Mouse (Mus musculus) heart, adult 2 months (tissue): Measurements from ENCODE around the gene Mapk11. TPM values are rescaled to one million over a fixed set of nuclear protein-coding genes. Genes with fewer than 3 reads are reported as not detected.

Experiments used
- DNase-seq, 2 experiments: peaks; one replicate each; pipeline ENCODE4 v3.0.0; 2021
- H3K27ac ChIP-seq: fragments of 200-600 bp; 2 replicates; pipeline ENCODE4 v1.8.1; 2022
- H3K27me3 ChIP-seq: fragments of 200-500 bp; 2 replicates; pipeline ENCODE4 v1.6.1; 2012; ENCODE audit warnings: mild to moderate bottlenecking, low read length, inconsistent platforms, mixed read lengths; ENCODE audit not compliant: control insufficient read depth, insufficient read depth
- H3K36me3 ChIP-seq: fragments of 200-500 bp; 2 replicates; pipeline ENCODE4 v1.6.1; 2012; ENCODE audit warnings: low read length, inconsistent platforms; ENCODE audit not compliant: control insufficient read depth, insufficient read depth
- H3K4me1 ChIP-seq: fragments of 200-500 bp; 2 replicates; pipeline ENCODE4 v1.6.1; 2011; ENCODE audit warnings: low read length; ENCODE audit not compliant: control insufficient read depth, insufficient read depth
- H3K4me3 ChIP-seq: fragments of 200-600 bp; 2 replicates; pipeline ENCODE4 v1.8.1; 2022
- H3K79me2 ChIP-seq: fragments of 200-500 bp; replicated peaks from 2 replicates; pipeline ENCODE4 v1.6.1; 2012; ENCODE audit warnings: mild to moderate bottlenecking, inconsistent platforms, low read length, moderate library complexity, mixed read lengths; ENCODE audit not compliant: control insufficient read depth, insufficient read depth
- H3K9ac ChIP-seq: fragments of 200-500 bp; 2 replicates; pipeline ENCODE4 v1.6.1; 2012; ENCODE audit warnings: low read depth, mild to moderate bottlenecking, control low read depth, inconsistent platforms, low read length, mixed read lengths
- CTCF ChIP-seq: fragments of 200-600 bp; IDR thresholded peaks from 2 replicates; pipeline ENCODE4 v1.8.1; 2022; ENCODE audit warnings: antibody characterized with exemption, mild to moderate bottlenecking, moderate library complexity
- EP300 ChIP-seq: fragments of 200-500 bp; IDR thresholded peaks from 2 replicates; pipeline ENCODE4 v1.6.1; 2011; ENCODE audit warnings: low read depth, low read length, control low read depth; ENCODE audit not compliant: insufficient read depth
- POLR2A ChIP-seq: fragments of 200-500 bp; IDR thresholded peaks from 2 replicates; pipeline ENCODE4 v1.6.1; 2011; ENCODE audit warnings: mild to moderate bottlenecking, low read depth, low read length, control low read depth; ENCODE audit not compliant: insufficient read depth
- WGBS: fragments of 180-500 bp; shearing (Covaris S2); methylation state at CpG from one replicate; pipeline ENCODE4 v1.1.7; 2018; 5-methylcytosine and 5-hydroxymethylcytosine counted together
- intact Hi-C: fragments of 180-260 bp; cut with DNase I; formaldehyde crosslinking; loops from one replicate; pipeline ENCODE4 v1.15.1; 2025
- polyA plus RNA-seq: library from polyadenylated mRNA; depleted of rRNA; stranded (reverse); fragments of >200 nt; gene quantifications from 2 replicates; pipeline ENCODE4 v1.2.3, GENCODE M21; 2012
- total RNA-seq, 2 experiments: library from RNA; stranded (reverse); gene quantifications; 2 replicates each; pipeline ENCODE4 v1.2.3; 2021

The Mapk11 gene
- total and polyA plus RNA-seq, 3 experiments: 1.9 to 4.7 (median 2.0) TPM

DNA sequence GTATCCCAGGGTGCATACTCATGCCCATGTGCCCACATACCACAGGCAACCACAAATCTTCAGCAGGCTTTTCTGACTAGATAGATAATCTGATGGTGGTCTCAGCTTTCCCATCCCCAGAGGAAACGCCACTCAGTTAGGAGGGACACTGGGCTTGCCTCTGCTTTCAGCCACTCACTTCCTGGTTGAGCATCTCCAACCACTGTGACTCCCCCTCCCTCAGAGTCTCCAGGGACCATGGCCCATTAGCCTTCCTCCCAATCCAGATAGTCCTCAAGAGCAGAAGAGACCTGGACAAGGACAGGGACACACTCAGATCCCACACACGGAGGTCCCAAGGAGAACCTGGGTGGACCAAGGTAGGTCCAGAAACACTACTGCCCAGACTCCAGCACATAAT is 6.3 kb downstream of the Mapk11 start:
- intact Hi-C loops: loop anchor here (10.0 kb wide), 1 partner anchor 232 kb away; the partner anchor contains the start of genes Odf3b, Sco2 and Tymp
- Histone ChIP-seq H3K36me3 (no peaks in the 10 kb centered on the region), H3K9ac (no peak overlapping the region), H3K27ac (no peak overlapping the region), H3K27me3 (no peaks in the 10 kb centered on the region), H3K79me2 (no peaks in the 10 kb centered on the region), H3K4me3 (no peak overlapping the region), H3K4me1 (peaks cover 21% of the 10 kb centered on the region)
- WGBS: 69% methylated on average over 2 of the region's 2 CpGs
- no peak for DNase-seq
- TF ChIP-seq POLR2A (no peak), EP300 (no peak), CTCF (no peak)

GRCm38 (mm10) chr15:89141905-89142304 is 7.5 kb downstream of the Mapk11 start:
- intact Hi-C loops: loop anchor here (2.0 to 10.0 kb wide), 2 partner anchors 19 to 233 kb away; partner anchors contain the start of genes Odf3b, Sco2, Tubgcp6 and Tymp
- H3K9ac ChIP-seq: no peak overlapping the region
- no peaks in the 10 kb centered on the region for H3K27me3 ChIP-seq
- WGBS: 13% methylated on average over 4 of the region's 4 CpGs
- no peaks in the 10 kb centered on the region for H3K36me3 ChIP-seq
- TF ChIP-seq CTCF: no peak
- no peak for TF ChIP-seq EP300
- TF ChIP-seq POLR2A: peak; percentile 37; the same call in 1 of the 2 replicates
- no peak for DNase-seq
- no peak overlapping the region for H3K4me3 ChIP-seq
- peak overlapping the region; percentile 50; the same call in 1 of the 2 replicates for H3K27ac ChIP-seq
- peaks cover 19% of the 10 kb centered on the region for H3K4me1 ChIP-seq
- no peaks in the 10 kb centered on the region for H3K79me2 ChIP-seq

DNA sequence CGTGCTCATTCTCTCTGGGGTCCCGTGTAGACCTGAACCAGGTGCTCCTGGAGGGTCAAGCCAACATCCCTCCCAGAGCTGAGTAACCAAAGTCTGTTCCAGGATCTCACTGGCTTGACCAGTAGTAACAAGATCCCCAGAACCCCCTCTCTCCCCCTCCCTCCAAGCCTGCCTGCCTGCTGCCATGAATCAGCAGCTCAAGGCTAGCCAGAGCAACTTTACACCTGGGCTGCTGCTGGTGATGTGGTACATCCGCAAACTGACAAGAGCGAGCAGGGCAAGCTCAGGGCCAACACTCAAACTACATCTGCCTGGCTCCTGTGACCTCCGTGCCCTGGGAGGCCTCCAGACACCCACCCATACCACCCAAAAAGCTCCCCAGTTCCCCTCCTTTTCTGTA is 8.0 kb downstream of the Mapk11 start:
- 28% methylated on average over 5 of the region's 5 CpGs for WGBS
- Histone ChIP-seq H3K79me2 (no peaks in the 10 kb centered on the region), H3K4me3 (no peak overlapping the region), H3K9ac (no peak overlapping the region), H3K27ac (peak overlapping the region; percentile 91; the same call in 1 of the 2 replicates), H3K36me3 (no peaks in the 10 kb centered on the region), H3K4me1 (peaks cover 17% of the 10 kb centered on the region), H3K27me3 (no peaks in the 10 kb centered on the region)
- intact Hi-C loops: loop anchor here (2.0 to 10.0 kb wide), 2 partner anchors 19 to 233 kb away; partner anchors contain the start of genes Odf3b, Sco2, Tubgcp6 and Tymp
- DNase-seq: no peak
- no peak for TF ChIP-seq POLR2A
- TF ChIP-seq EP300: no peak
- no peak for TF ChIP-seq CTCF

- Histone ChIP-seq H3K4me3 (peak within 1 kb of the TSS; percentile 80), H3K79me2 (no peaks in the 10 kb centered on the region), H3K36me3 (no peaks in the 10 kb centered on the region), H3K9ac (peak within 1 kb of the TSS; percentile 95), H3K27ac (peak within 1 kb of the TSS; percentile 91), H3K4me1 (peaks cover 17% of the 10 kb centered on the region), H3K27me3 (no peaks in the 10 kb centered on the region)
- DNase-seq: peak in 1 of 2 experiments; percentile 86
- WGBS: 2% methylated on average over 21 of the region's 21 CpGs
- intact Hi-C loops: loop anchor here (2.0 to 10.0 kb wide), 2 partner anchors 18 to 234 kb away; partner anchors contain the start of genes Odf3b, Sco2, Tubgcp6 and Tymp
- TF ChIP-seq EP300: no peak
- TF ChIP-seq POLR2A: peak; percentile 50; the same call in 1 of the 2 replicates
Measured at GRCm38 (mm10) chr15:89140659-89141252, 8.7 kb downstream of the Mapk11 start, which contains the start of gene Mapk12. Gene Mapk12 (minus strand): TSS chr15:89140703.

DNA sequence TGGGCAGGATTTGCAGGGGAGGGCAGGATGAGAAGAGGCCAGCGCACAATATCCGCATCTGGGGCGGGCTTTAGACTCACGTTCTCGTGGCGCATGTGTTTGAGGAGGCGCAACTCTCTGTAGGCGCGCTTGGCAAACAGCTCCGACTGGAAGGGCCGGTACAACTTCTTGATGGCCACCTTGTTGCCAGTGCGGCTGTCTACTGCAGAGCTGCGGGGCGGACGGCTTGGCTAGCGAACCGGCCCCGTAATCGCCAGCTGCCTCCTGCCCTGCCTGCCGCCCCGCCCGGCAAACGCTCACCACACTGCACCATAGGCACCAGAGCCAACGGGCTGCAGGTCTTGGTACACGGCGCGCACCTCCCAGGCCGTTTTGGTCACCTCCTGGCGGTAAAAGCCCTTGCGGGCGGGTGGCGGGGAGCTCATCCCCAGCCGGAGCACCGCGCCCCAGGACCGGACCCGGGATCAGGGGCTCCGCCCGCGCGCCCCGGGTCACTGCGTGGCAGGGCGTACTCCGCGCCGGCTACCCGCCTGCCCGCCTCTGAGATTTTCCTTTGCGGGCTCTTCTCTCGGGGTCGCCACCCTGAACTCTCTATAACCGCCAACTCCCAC is 9.3 kb downstream of the Mapk11 start:
- under 1% methylated on average over 45 of the region's 53 CpGs for WGBS
- H3K36me3 ChIP-seq: no peaks in the 10 kb centered on the region
- peak overlapping the region; percentile 80 for H3K4me3 ChIP-seq
- H3K27ac ChIP-seq: peak overlapping the region; percentile 91
- H3K9ac ChIP-seq: peak overlapping the region; percentile 95
- H3K79me2 ChIP-seq: no peaks in the 10 kb centered on the region
- TF ChIP-seq CTCF (no peak), POLR2A (peak; percentile 81), EP300 (no peak)
- peak; percentile 75 to 84 for DNase-seq
- H3K4me1 ChIP-seq: peaks cover 17% of the 10 kb centered on the region
- intact Hi-C loops: loop anchor here (2.0 to 10.0 kb wide), 2 partner anchors 17 to 235 kb away; partner anchors contain the start of genes Odf3b, Sco2, Tubgcp6 and Tymp
- no peaks in the 10 kb centered on the region for H3K27me3 ChIP-seq

DNA sequence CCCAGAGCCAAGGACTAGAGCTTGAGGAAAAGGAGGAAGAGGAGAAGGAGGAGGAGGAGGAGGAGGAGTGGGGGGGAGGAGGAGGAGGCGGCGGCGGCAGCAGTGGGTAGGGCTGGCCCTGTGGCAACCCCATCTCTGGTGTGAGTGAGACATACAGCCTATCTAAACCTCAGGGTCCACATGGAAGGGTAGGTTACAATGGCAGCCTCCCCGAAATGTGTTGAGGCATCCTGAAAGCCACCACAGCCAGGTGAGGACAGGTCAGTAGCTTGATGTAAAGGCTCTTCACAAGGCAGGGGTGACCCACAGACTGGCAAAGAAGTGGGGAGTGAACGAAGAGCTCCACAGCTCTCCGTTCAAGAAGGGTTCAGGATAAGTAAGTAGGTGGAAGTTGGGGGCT is 10.9 kb downstream of the Mapk11 start:
- intact Hi-C loops: no loop called here
- WGBS: 92% methylated on average over 6 of the region's 6 CpGs
- H3K27ac ChIP-seq: no peak overlapping the region

More for the DNA sequence above, 10.9 kb downstream of the Mapk11 start:
- no peak for DNase-seq
- Histone ChIP-seq H3K79me2 (no peaks in the 10 kb centered on the region), H3K9ac (no peak overlapping the region), H3K36me3 (no peaks in the 10 kb centered on the region), H3K4me3 (no peak overlapping the region), H3K4me1 (peaks cover 17% of the 10 kb centered on the region), H3K27me3 (no peaks in the 10 kb centered on the region)
- TF ChIP-seq POLR2A: no peak
- no peak for TF ChIP-seq EP300
- no peak for TF ChIP-seq CTCF
